Mouse (Mus musculus) CH12.LX (cell line): ENCODE data around the gene Dab1.

Experiments used
- CTCF ChIP-seq, 2 experiments: IDR thresholded peaks in 1 of 2; conservative IDR thresholded peaks in 1 of 2; 2 replicates each; pipeline ENCODE4 v1.5.1; 2011 to 2012; ENCODE audit warnings: low read depth in 2 of 2, low read length in 2 of 2, improper control_type of control experiment in 1 of 2, inconsistent platforms in 1 of 2, mild to moderate bottlenecking in 1 of 2, moderate library complexity in 1 of 2
- E2F4 ChIP-seq: IDR thresholded peaks from 2 replicates; pipeline ENCODE4 v1.6.1; 2011; ENCODE audit warnings: low read depth, low read length, improper control_type of control experiment; ENCODE audit not compliant: insufficient replicate concordance
- EP300 ChIP-seq: IDR thresholded peaks from 2 replicates; pipeline ENCODE4 v1.6.1; 2011; ENCODE audit warnings: low read length, improper control_type of control experiment
- MAFK ChIP-seq: IDR thresholded peaks from 2 replicates; pipeline ENCODE4 v1.6.1; 2011; ENCODE audit warnings: low read length, improper control_type of control experiment; ENCODE audit not compliant: insufficient replicate concordance
- MAZ ChIP-seq: IDR thresholded peaks from 2 replicates; pipeline ENCODE4 v1.6.1; 2012; ENCODE audit warnings: low read depth, mild to moderate bottlenecking, inconsistent platforms, low read length, improper control_type of control experiment, moderate library complexity
- NELFE ChIP-seq: IDR thresholded peaks from 2 replicates; pipeline ENCODE4 v1.6.1; 2011; ENCODE audit warnings: low read depth, low read length, improper control_type of control experiment
- POLR2A ChIP-seq: IDR thresholded peaks from 2 replicates; pipeline ENCODE4 v1.6.1; 2011; ENCODE audit warnings: low read depth, mild to moderate bottlenecking, improper control_type of control experiment, low read length
- SIN3A ChIP-seq: IDR thresholded peaks from 2 replicates; pipeline ENCODE4 v1.6.1; 2012; ENCODE audit warnings: low read length, improper control_type of control experiment, inconsistent platforms
- TCF12 ChIP-seq: IDR thresholded peaks from 2 replicates; pipeline ENCODE4 v1.6.1; 2014; ENCODE audit warnings: low read depth, mild to moderate bottlenecking, inconsistent platforms, low read length, improper control_type of control experiment
- USF1 ChIP-seq: IDR thresholded peaks from 2 replicates; pipeline ENCODE4 v1.6.1; 2014; ENCODE audit warnings: low read depth, mild to moderate bottlenecking, inconsistent platforms, low read length, improper control_type of control experiment
- ZNF384 ChIP-seq: IDR thresholded peaks from 2 replicates; pipeline ENCODE4 v1.6.1; 2012; ENCODE audit warnings: low read depth, low read length, improper control_type of control experiment, inconsistent platforms

DNA sequence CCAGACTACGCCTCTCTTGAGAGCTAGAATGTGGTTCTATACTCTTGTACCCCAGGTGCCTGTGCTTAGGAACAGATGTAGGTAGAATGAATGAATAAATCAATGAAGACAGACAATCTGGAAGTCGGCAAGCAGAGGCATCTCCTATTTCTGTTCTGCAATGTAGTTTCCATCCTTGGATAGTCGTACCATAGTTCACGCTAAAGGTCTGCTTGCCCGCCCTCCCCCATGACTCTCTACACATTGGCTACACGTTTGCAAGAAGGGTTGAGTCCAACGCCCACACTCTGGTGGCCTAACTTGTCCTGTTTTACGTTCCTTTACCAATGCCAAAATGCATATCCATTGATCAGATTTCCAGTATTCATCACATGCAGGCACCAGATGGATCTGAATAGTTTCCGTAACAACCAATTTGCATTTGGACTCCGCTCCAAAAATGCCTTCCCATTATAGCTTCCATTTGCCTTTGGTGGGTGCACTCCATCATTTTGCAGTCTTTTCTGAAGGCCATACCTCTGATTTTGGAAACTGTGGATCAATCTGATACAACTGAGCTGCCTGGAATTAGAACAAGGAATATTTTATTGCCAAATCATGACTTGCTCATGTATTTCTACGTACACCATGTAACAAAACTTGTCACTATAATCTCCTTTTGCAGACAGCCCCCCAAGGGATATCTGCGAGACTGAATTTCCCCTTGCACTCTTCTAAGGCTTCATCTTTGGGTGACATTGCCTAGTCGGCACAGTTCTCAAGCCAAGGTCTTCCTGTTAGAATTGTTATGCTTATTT, 494.2 kb downstream of the Dab1 start:
- no peak for TF ChIP-seq CTCF (conservative IDR thresholded peaks at IDR 0.05 in 1 of 2, IDR thresholded peaks at IDR 0.05 in 1 of 2; ENCODE audit: low read depth in 2 of 2, low read length in 2 of 2)
- no peak for TF ChIP-seq TCF12
- no peak for TF ChIP-seq ZNF384
- TF ChIP-seq POLR2A = no peak
- no peak for TF ChIP-seq EP300
- no peak for TF ChIP-seq NELFE
- no peak for TF ChIP-seq MAZ
- no peak for TF ChIP-seq MAFK
- TF ChIP-seq E2F4 = no peak
- no peak for TF ChIP-seq USF1
- no peak for TF ChIP-seq SIN3A
